Mouse (Mus musculus): ENCODE measurements around the gene Atp1b1. TPM values are rescaled to one million over a fixed set of nuclear protein-coding genes. Genes with fewer than 3 reads are reported as not detected.

Atp1b1 gene
- polyA plus RNA-seq, 1 experiment from 2014 or later: 235 TPM

- Histone ChIP-seq H3K27me3 (ENCODE audit: control insufficient read depth, insufficient read depth, low read length) (no peaks in the 10 kb centered on the region), H3K36me3 (ENCODE audit: control insufficient read depth, insufficient read depth, low read length) (no peaks in the 10 kb centered on the region), H3K9me3 (replicated peaks; ENCODE audit: control insufficient read depth, low read length) (no peaks in the 10 kb centered on the region), H3K4me3 (ENCODE audit: low read depth, low read length) (no peak overlapping the region), H3K4me2 (no peak overlapping the region), H3K4me1 (ENCODE audit: control insufficient read depth, insufficient read depth, low read length) (peaks cover 6% of the 10 kb centered on the region), H3K9ac (ENCODE audit: low read depth, low read length) (no peak overlapping the region), H3K27ac (ENCODE audit: low read depth, low read length) (no peak overlapping the region)
- no peak for ATAC-seq (replicated peaks; ENCODE audit: insufficient number of reproducible peaks, low FRiP score, low TSS enrichment)
- 72% methylated on average over 3 of the region's 3 CpGs for WGBS (ENCODE audit: insufficient replicate concordance)
Measured at GRCm38 (mm10) chr1:164489961-164490594, 31.9 kb upstream of the Atp1b1 start.

- no peak for ATAC-seq (replicated peaks; ENCODE audit: insufficient number of reproducible peaks, low FRiP score, low TSS enrichment)
- Histone ChIP-seq H3K4me3 (ENCODE audit: low read depth, low read length) (no peak overlapping the region), H3K36me3 (ENCODE audit: control insufficient read depth, insufficient read depth, low read length) (no peaks in the 10 kb centered on the region), H3K9ac (ENCODE audit: low read depth, low read length) (no peak overlapping the region), H3K9me3 (replicated peaks; ENCODE audit: control insufficient read depth, low read length) (no peaks in the 10 kb centered on the region), H3K4me2 (no peak overlapping the region), H3K27me3 (ENCODE audit: control insufficient read depth, insufficient read depth, low read length) (no peaks in the 10 kb centered on the region), H3K27ac (ENCODE audit: low read depth, low read length) (no peak overlapping the region), H3K4me1 (ENCODE audit: control insufficient read depth, insufficient read depth, low read length) (no peaks in the 10 kb centered on the region)
Measured at GRCm38 (mm10) chr1:164483728-164484127, 25.6 kb upstream of the Atp1b1 start.

GRCm38 (mm10) chr1:164482833-164483232 lies 24.7 kb upstream of the Atp1b1 start:
- Histone ChIP-seq H3K36me3 (ENCODE audit: control insufficient read depth, insufficient read depth, low read length) (no peaks in the 10 kb centered on the region), H3K4me2 (no peak overlapping the region), H3K4me1 (ENCODE audit: control insufficient read depth, insufficient read depth, low read length) (no peaks in the 10 kb centered on the region), H3K27me3 (ENCODE audit: control insufficient read depth, insufficient read depth, low read length) (no peaks in the 10 kb centered on the region), H3K27ac (ENCODE audit: low read depth, low read length) (no peak overlapping the region), H3K9me3 (replicated peaks; ENCODE audit: control insufficient read depth, low read length) (no peaks in the 10 kb centered on the region), H3K9ac (ENCODE audit: low read depth, low read length) (no peak overlapping the region), H3K4me3 (ENCODE audit: low read depth, low read length) (no peak overlapping the region)
- WGBS (ENCODE audit: insufficient replicate concordance): 83% methylated on average over 3 of the region's 3 CpGs
- ATAC-seq (replicated peaks; ENCODE audit: insufficient number of reproducible peaks, low FRiP score, low TSS enrichment): no peak

GRCm38 (mm10) chr1:164481645-164482354 lies 23.6 kb upstream of the Atp1b1 start:
- no peak overlapping the region for H3K27ac ChIP-seq (ENCODE audit: low read depth, low read length)
- WGBS (ENCODE audit: insufficient replicate concordance): 54% methylated on average over 9 of the region's 9 CpGs

GRCm38 (mm10) chr1:164480755-164481644 lies 22.8 kb upstream of the Atp1b1 start:
- H3K4me3 ChIP-seq (ENCODE audit: low read depth, low read length): no peak overlapping the region

More at GRCm38 (mm10) chr1:164481645-164482354, 23.6 kb upstream of the Atp1b1 start:
- Histone ChIP-seq H3K4me3 (ENCODE audit: low read depth, low read length) (no peak overlapping the region), H3K9ac (ENCODE audit: low read depth, low read length) (no peak overlapping the region), H3K27me3 (ENCODE audit: control insufficient read depth, insufficient read depth, low read length) (no peaks in the 10 kb centered on the region), H3K9me3 (replicated peaks; ENCODE audit: control insufficient read depth, low read length) (no peaks in the 10 kb centered on the region), H3K36me3 (ENCODE audit: control insufficient read depth, insufficient read depth, low read length) (no peaks in the 10 kb centered on the region), H3K4me1 (ENCODE audit: control insufficient read depth, insufficient read depth, low read length) (no peaks in the 10 kb centered on the region), H3K4me2 (no peak overlapping the region)
- no peak for ATAC-seq (replicated peaks; ENCODE audit: insufficient number of reproducible peaks, low FRiP score, low TSS enrichment)

GRCm38 (mm10) chr1:164475895-164476294 lies 17.7 kb upstream of the Atp1b1 start:
- Histone ChIP-seq H3K4me2 (no peak overlapping the region), H3K4me3 (ENCODE audit: low read depth, low read length) (no peak overlapping the region), H3K4me1 (ENCODE audit: control insufficient read depth, insufficient read depth, low read length) (peaks cover 16% of the 10 kb centered on the region), H3K36me3 (ENCODE audit: control insufficient read depth, insufficient read depth, low read length) (no peaks in the 10 kb centered on the region), H3K9ac (ENCODE audit: low read depth, low read length) (no peak overlapping the region), H3K27me3 (ENCODE audit: control insufficient read depth, insufficient read depth, low read length) (no peaks in the 10 kb centered on the region), H3K9me3 (replicated peaks; ENCODE audit: control insufficient read depth, low read length) (no peaks in the 10 kb centered on the region), H3K27ac (ENCODE audit: low read depth, low read length) (no peak overlapping the region)
- no peak for ATAC-seq (replicated peaks; ENCODE audit: insufficient number of reproducible peaks, low FRiP score, low TSS enrichment)
- 72% methylated on average over 4 of the region's 4 CpGs for WGBS (ENCODE audit: insufficient replicate concordance)

More at GRCm38 (mm10) chr1:164480755-164481644, 22.8 kb upstream of the Atp1b1 start:
- H3K9me3 ChIP-seq (replicated peaks; ENCODE audit: control insufficient read depth, low read length): no peaks in the 10 kb centered on the region
- no peak for ATAC-seq (replicated peaks; ENCODE audit: insufficient number of reproducible peaks, low FRiP score, low TSS enrichment)
- no peaks in the 10 kb centered on the region for H3K27me3 ChIP-seq (ENCODE audit: control insufficient read depth, insufficient read depth, low read length)
- H3K4me2 ChIP-seq: no peak overlapping the region
- no peaks in the 10 kb centered on the region for H3K36me3 ChIP-seq (ENCODE audit: control insufficient read depth, insufficient read depth, low read length)
- no peak overlapping the region for H3K9ac ChIP-seq (ENCODE audit: low read depth, low read length)
- H3K4me1 ChIP-seq (ENCODE audit: control insufficient read depth, insufficient read depth, low read length): no peaks in the 10 kb centered on the region; the same call in 1 of the 2 replicates
- 83% methylated on average over 5 of the region's 5 CpGs for WGBS (ENCODE audit: insufficient replicate concordance)
- H3K27ac ChIP-seq (ENCODE audit: low read depth, low read length): no peak overlapping the region

- Histone ChIP-seq H3K27ac (ENCODE audit: low read depth, low read length) (peak overlapping the region; percentile 58), H3K36me3 (ENCODE audit: control insufficient read depth, insufficient read depth, low read length) (no peaks in the 10 kb centered on the region), H3K4me1 (ENCODE audit: control insufficient read depth, insufficient read depth, low read length) (peaks cover 16% of the 10 kb centered on the region), H3K27me3 (ENCODE audit: control insufficient read depth, insufficient read depth, low read length) (no peaks in the 10 kb centered on the region), H3K4me3 (ENCODE audit: low read depth, low read length) (no peak overlapping the region), H3K9ac (ENCODE audit: low read depth, low read length) (no peak overlapping the region), H3K9me3 (replicated peaks; ENCODE audit: control insufficient read depth, low read length) (no peaks in the 10 kb centered on the region), H3K4me2 (peak overlapping the region; percentile 33)
- WGBS (ENCODE audit: insufficient replicate concordance): 28% methylated on average over 7 of the region's 7 CpGs
- 0 out of 2 replicates have a peak, but pooled peaks have one; percentile 72 for ATAC-seq (replicated peaks; ENCODE audit: insufficient number of reproducible peaks, low FRiP score, low TSS enrichment)
Measured at GRCm38 (mm10) chr1:164474778-164475511, 16.8 kb upstream of the Atp1b1 start.

- peak overlapping the region; percentile 58 for H3K27ac ChIP-seq (ENCODE audit: low read depth, low read length)
- H3K9me3 ChIP-seq (replicated peaks; ENCODE audit: control insufficient read depth, low read length): no peaks in the 10 kb centered on the region
- peaks cover 16% of the 10 kb centered on the region for H3K4me1 ChIP-seq (ENCODE audit: control insufficient read depth, insufficient read depth, low read length)
- 55% methylated on average over 6 of the region's 6 CpGs for WGBS (ENCODE audit: insufficient replicate concordance)
- no peaks in the 10 kb centered on the region for H3K27me3 ChIP-seq (ENCODE audit: control insufficient read depth, insufficient read depth, low read length)
- no peak overlapping the region for H3K9ac ChIP-seq (ENCODE audit: low read depth, low read length)
- H3K4me2 ChIP-seq: peak overlapping the region; percentile 33; the same call in 1 of the 2 replicates
- no peak overlapping the region for H3K4me3 ChIP-seq (ENCODE audit: low read depth, low read length)
- no peak for ATAC-seq (replicated peaks; ENCODE audit: insufficient number of reproducible peaks, low FRiP score, low TSS enrichment)
- H3K36me3 ChIP-seq (ENCODE audit: control insufficient read depth, insufficient read depth, low read length): no peaks in the 10 kb centered on the region
Measured at GRCm38 (mm10) chr1:164474310-164474709, 16.2 kb upstream of the Atp1b1 start.

All from heart, embryonic 11.5 days (tissue).